Mouse (Mus musculus) testis, adult 2 months (tissue): ENCODE results near the gene Prop1.
A peak's percentile ranks its signal among the peaks of the same experiment; 100 is the strongest.

ENCODE experiments used
- CTCF ChIP-seq: fragments of 200-500 bp; IDR thresholded peaks from 2 replicates; pipeline ENCODE4 v1.5.1; 2012; ENCODE audit warnings: low read depth, mild to moderate bottlenecking, inconsistent platforms, low read length, moderate library complexity; ENCODE audit not compliant: control insufficient read depth, insufficient read depth, insufficient replicate concordance
- POLR2A ChIP-seq: fragments of 200-500 bp; IDR thresholded peaks from 2 replicates; pipeline ENCODE4 v1.6.1; 2012; ENCODE audit warnings: low read depth, mild to moderate bottlenecking, inconsistent platforms, low read length, moderate library complexity; ENCODE audit not compliant: control insufficient read depth

DNA sequence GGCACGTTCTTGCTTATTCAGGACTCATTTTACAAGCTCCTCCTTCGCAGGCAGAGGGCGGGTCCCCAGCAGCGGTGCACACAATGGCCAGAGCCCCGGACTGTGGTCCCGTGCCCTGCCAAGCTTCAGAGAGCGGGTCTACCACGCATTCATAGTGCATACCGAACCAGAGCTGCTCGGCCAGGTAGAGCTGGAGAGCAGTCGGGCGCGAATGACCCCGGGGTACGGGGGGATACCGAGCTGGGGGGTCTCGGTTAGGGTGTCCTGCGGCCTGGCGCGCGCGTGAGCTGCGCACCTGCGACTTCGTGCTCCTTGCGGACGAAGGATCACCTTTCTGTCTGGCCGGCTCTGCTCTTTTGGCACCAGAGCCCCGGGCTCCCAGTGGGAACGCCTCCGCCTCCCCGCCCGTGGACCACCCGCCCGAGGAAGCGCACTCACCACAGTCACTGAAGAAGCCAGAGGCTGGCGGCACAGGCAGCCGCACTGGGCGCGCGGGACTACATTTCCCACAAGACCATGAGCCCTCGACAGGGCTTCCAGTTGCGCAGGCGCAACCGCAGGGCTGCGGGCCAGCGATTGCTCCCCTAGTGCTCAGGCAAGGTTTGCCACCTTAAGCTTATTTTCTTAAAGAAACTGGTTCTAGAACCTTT is 37.8 kb downstream of the Prop1 start, which contains the start of gene Zfp2:
- TF ChIP-seq CTCF (peak; percentile 41; the same call in 1 of the 2 replicates), POLR2A (no peak; the same call in 1 of the 2 replicates)
